Mouse (Mus musculus) heart, embryonic 14.5 days (tissue): ENCODE measurements at regions not wholly inside any gene's neighbourhood (a gene's known extent, or its start where the extent isn't known, plus 50 kb on each side); places are given as distances from the start of the nearest gene placed in this dataset.

Experiments used
- ATAC-seq: fragments of 200-750 bp; cut with Nextera tagmentation; 2 replicates; pipeline ENCODE4 v1.8.0; 2017; ENCODE audit warnings: low read depth, moderate TSS enrichment; ENCODE audit not compliant: insufficient number of reproducible peaks, insufficient read depth, low FRiP score
- H3K27ac ChIP-seq, 2 experiments: fragments of 200-500 bp in 1 of 2; fragments of 300-500 bp in 1 of 2; sonication (generic) in 1 of 2; replicated peaks in 1 of 2; 2 replicates each; pipeline ENCODE4 v1.5.1; 2012 to 2014; ENCODE audit warnings: low read depth in 2 of 2, low read length in 2 of 2, control low read depth in 1 of 2, mild to moderate bottlenecking in 1 of 2, mixed read lengths in 1 of 2; ENCODE audit not compliant: control insufficient read depth in 1 of 2, insufficient read depth in 1 of 2
- H3K27me3 ChIP-seq: fragments of 300-500 bp; sonication (generic); 2 replicates; pipeline ENCODE4 v1.6.1; 2014; ENCODE audit warnings: mild to moderate bottlenecking, low read length, control low read depth; ENCODE audit not compliant: control insufficient read depth, insufficient read depth
- H3K36me3 ChIP-seq: fragments of 300-500 bp; sonication (generic); 2 replicates; pipeline ENCODE4 v1.6.1; 2014; ENCODE audit warnings: mild to moderate bottlenecking, control low read depth, low read length, mixed read lengths; ENCODE audit not compliant: control insufficient read depth, insufficient read depth
- H3K4me1 ChIP-seq, 2 experiments: fragments of 200-500 bp in 1 of 2; fragments of 300-500 bp in 1 of 2; sonication (generic) in 1 of 2; 2 replicates each; pipeline ENCODE4 v1.6.1; 2012 to 2014; ENCODE audit warnings: low read length in 2 of 2, control low read depth in 1 of 2, mixed read lengths in 1 of 2; ENCODE audit not compliant: control insufficient read depth in 2 of 2, insufficient read depth in 2 of 2
- H3K4me2 ChIP-seq: fragments of 300-500 bp; sonication (generic); 2 replicates; pipeline ENCODE4 v1.6.1; 2014; ENCODE audit warnings: mild to moderate bottlenecking, low read length
- H3K4me3 ChIP-seq, 2 experiments: fragments of 200-500 bp in 1 of 2; fragments of 300-500 bp in 1 of 2; sonication (generic) in 1 of 2; 2 replicates each; pipeline ENCODE4 v1.5.1; 2012 to 2014; ENCODE audit warnings: low read length in 2 of 2, mild to moderate bottlenecking in 2 of 2, control low read depth in 1 of 2, low read depth in 1 of 2, moderate library complexity in 1 of 2; ENCODE audit not compliant: control insufficient read depth in 1 of 2, insufficient read depth in 1 of 2
- H3K9ac ChIP-seq: fragments of 300-500 bp; sonication (generic); 2 replicates; pipeline ENCODE4 v1.6.1; 2014; ENCODE audit warnings: mild to moderate bottlenecking, low read length
- H3K9me3 ChIP-seq: fragments of 300-500 bp; sonication (generic); 2 replicates; pipeline ENCODE4 v1.6.1; 2016; ENCODE audit warnings: low read length, control low read depth; ENCODE audit not compliant: control insufficient read depth
- WGBS: fragments of 180-500 bp; shearing (Covaris S2); extraction: QIAGEN DNeasy Blood & Tissue Kit; methylation state at CpG from one replicate; pipeline ENCODE4 v1.1.7; 2014; 5-methylcytosine and 5-hydroxymethylcytosine counted together

- Histone ChIP-seq H3K9ac (no peak overlapping the region), H3K27ac (no peak overlapping the region), H3K9me3 (no peaks in the 10 kb centered on the region), H3K36me3 (no peaks in the 10 kb centered on the region), H3K4me3 (no peak overlapping the region), H3K4me2 (no peak overlapping the region), H3K27me3 (no peaks in the 10 kb centered on the region), H3K4me1 (peaks cover 14 to 19% of the 10 kb centered on the region in 2 experiments)
- ATAC-seq, result no peak
- 82% methylated on average over 2 of the region's 2 CpGs for WGBS
Observed at GRCm38 (mm10) chr2:166309882-166310281, 154.4 kb upstream of the Sulf2 start.

- no peaks in the 10 kb centered on the region for H3K36me3 ChIP-seq
- no peaks in the 10 kb centered on the region for H3K9me3 ChIP-seq
- H3K27me3 ChIP-seq, result no peaks in the 10 kb centered on the region
- ATAC-seq, result no peak
- H3K4me2 ChIP-seq, result no peak overlapping the region
- peaks cover 15 to 19% of the 10 kb centered on the region in 2 experiments for H3K4me1 ChIP-seq
- H3K9ac ChIP-seq, result no peak overlapping the region
- no peak overlapping the region for H3K27ac ChIP-seq
- no peak overlapping the region for H3K4me3 ChIP-seq
- WGBS, result 82% methylated on average over 13 of the region's 13 CpGs
Observed at GRCm38 (mm10) chr2:166307551-166307950, 152.1 kb upstream of the Sulf2 start.

- Histone ChIP-seq H3K4me2 (no peak overlapping the region), H3K9ac (0 out of 2 replicates have a peak overlapping the region, but pooled peaks have one; percentile 38), H3K36me3 (no peaks in the 10 kb centered on the region), H3K4me3 (no peak overlapping the region), H3K27me3 (no peaks in the 10 kb centered on the region), H3K27ac (peak overlapping the region; percentile 63 to 64), H3K4me1 (peaks cover 15 to 22% of the 10 kb centered on the region in 2 experiments), H3K9me3 (no peaks in the 10 kb centered on the region)
- ATAC-seq, result peak; percentile 20; the same call in 1 of the 2 replicates
- WGBS, result 70% methylated on average over 30 of the region's 30 CpGs
Observed at GRCm38 (mm10) chr2:166305044-166306002, 149.9 kb upstream of the Sulf2 start.

GRCm38 (mm10) chr2:166303854-166304253, 148.4 kb upstream of the Sulf2 start:
- Histone ChIP-seq H3K4me3 (no peak overlapping the region), H3K4me1 (peaks cover 15 to 22% of the 10 kb centered on the region in 2 experiments), H3K27me3 (no peaks in the 10 kb centered on the region), H3K9ac (no peak overlapping the region), H3K27ac (no peak overlapping the region), H3K9me3 (0 out of 2 replicates have a peak, but pooled peaks cover 2% of the 10 kb centered on the region), H3K4me2 (no peak overlapping the region), H3K36me3 (no peaks in the 10 kb centered on the region)
- no peak for ATAC-seq
- 74% methylated on average over 2 of the region's 2 CpGs for WGBS

- ATAC-seq, result no peak
- Histone ChIP-seq H3K27me3 (no peaks in the 10 kb centered on the region), H3K4me3 (no peak overlapping the region), H3K27ac (no peak overlapping the region), H3K36me3 (no peaks in the 10 kb centered on the region), H3K9ac (no peak overlapping the region), H3K4me2 (no peak overlapping the region), H3K9me3 (0 out of 2 replicates have a peak, but pooled peaks cover 2% of the 10 kb centered on the region), H3K4me1 (peaks cover 14% of the 10 kb centered on the region in 2 experiments)
- WGBS, result 51% methylated on average over 9 of the region's 9 CpGs
Observed at GRCm38 (mm10) chr2:166301161-166301560, 145.7 kb upstream of the Sulf2 start.

GRCm38 (mm10) chr2:166294672-166295071, 139.2 kb upstream of the Sulf2 start:
- ATAC-seq, result no peak
- Histone ChIP-seq H3K27ac (no peak overlapping the region), H3K4me3 (no peak overlapping the region), H3K9ac (no peak overlapping the region), H3K9me3 (no peaks in the 10 kb centered on the region), H3K27me3 (no peaks in the 10 kb centered on the region), H3K36me3 (no peaks in the 10 kb centered on the region), H3K4me1 (peaks cover 14 to 18% of the 10 kb centered on the region in 2 experiments), H3K4me2 (no peak overlapping the region)
- WGBS, result 64% methylated on average over 10 of the region's 10 CpGs

GRCm38 (mm10) chr2:166292987-166293386, 137.5 kb upstream of the Sulf2 start:
- Histone ChIP-seq H3K4me3 (no peak overlapping the region), H3K4me1 (peaks cover 14 to 18% of the 10 kb centered on the region in 2 experiments)
- 71% methylated on average over 6 of the region's 6 CpGs for WGBS

More at GRCm38 (mm10) chr2:166292987-166293386, 137.5 kb upstream of the Sulf2 start:
- Histone ChIP-seq H3K9ac (no peak overlapping the region), H3K27ac (no peak overlapping the region), H3K36me3 (no peaks in the 10 kb centered on the region), H3K9me3 (no peaks in the 10 kb centered on the region), H3K27me3 (no peaks in the 10 kb centered on the region), H3K4me2 (no peak overlapping the region)
- no peak for ATAC-seq
